Mouse (Mus musculus) thymus, postnatal 10 days (tissue): ENCODE results near the gene Smc4.
"Not testable (repeated sequence)": the region's sequence is repeated elsewhere in the genome, so short reads cannot be mapped to it uniquely, and the experiment has no call there.

ENCODE experiments used
- DNase-seq, 2 experiments: peaks; one replicate each; pipeline ENCODE4 v3.0.0; 2021; ENCODE audit warnings: low spot score in 2 of 2

Smc4 gene

DNA sequence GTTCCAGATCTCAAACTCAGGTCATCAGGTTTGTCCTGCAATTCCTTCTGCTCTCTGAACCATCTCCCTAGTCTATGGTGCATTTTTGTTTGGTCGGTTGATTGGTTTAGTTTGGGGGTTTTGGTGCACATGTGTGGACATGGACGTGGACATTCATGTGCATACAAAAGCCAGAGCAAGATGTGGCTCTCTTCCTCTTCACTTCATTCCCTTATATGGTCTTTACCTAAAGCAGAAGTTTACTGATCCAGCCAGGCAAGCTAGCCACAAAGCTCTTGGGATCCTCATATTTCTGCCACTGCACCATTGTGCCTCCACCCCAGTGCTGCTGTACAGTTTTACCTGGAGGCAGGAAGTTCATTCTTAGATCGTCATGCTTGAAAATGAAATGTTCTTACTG lies 12.6 kb downstream of the Smc4 start:
- no peak for DNase-seq

DNA sequence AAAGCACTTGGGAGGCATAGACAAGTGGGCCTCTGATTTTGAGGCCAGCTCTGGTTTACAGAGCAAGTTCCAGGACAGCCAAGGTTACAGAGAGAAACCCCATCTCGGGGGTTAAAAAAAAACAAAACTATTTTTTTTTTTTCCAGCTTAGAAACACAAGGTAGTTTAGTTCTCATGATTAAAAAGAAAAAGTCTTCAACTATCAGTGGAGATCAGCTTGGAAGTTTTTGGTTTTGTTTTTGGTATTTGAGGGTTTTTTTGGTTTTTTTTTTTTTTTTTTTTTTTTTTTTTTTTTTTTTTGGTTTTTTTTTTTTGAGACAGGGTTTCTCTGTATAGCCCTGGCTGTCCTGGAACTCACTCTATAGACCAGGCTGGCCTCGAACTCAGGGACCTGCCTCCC lies 14.1 kb downstream of the Smc4 start:
- not testable (repeated sequence) for DNase-seq

DNA sequence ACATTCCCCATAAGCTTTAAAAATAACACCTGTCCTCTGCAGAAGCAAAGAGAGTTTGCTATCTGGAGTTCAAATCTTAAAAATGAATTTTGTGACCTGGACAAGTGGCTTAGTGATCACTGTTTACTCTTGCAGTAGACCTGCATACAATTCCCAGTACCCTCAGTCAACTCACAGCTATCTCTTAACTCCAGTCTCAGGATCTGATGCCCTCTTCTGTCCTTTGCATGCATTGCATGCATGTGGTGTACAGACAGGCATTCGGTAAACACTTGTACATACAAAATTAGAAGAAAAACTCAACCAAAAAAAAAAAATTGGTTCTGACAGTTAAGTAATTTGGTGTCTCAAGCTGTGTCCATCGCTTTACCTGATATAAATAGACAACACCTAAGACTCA lies 15.7 kb downstream of the Smc4 start:
- peak in 1 of 2 experiments; percentile 37 for DNase-seq

DNA sequence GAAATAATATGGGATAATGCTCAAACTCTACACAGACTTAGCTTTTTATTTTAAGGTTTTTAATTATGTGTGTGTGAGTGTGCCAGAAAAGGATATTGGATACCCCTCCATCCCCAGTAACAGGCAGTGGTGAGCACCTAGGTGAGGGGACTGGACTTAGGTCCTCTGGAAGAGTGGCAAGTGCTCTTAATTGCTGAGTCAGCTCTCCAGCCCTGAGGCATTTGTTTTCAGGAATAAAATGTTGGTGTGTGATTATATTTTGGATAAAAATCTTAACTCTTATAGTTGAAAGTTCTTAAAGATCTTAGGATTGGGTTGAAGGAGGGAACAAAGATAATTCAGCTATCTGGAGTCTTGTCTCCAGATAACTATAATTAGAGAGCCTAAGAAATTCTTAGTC lies 16.2 kb downstream of the Smc4 start:
- no peak for DNase-seq

DNA sequence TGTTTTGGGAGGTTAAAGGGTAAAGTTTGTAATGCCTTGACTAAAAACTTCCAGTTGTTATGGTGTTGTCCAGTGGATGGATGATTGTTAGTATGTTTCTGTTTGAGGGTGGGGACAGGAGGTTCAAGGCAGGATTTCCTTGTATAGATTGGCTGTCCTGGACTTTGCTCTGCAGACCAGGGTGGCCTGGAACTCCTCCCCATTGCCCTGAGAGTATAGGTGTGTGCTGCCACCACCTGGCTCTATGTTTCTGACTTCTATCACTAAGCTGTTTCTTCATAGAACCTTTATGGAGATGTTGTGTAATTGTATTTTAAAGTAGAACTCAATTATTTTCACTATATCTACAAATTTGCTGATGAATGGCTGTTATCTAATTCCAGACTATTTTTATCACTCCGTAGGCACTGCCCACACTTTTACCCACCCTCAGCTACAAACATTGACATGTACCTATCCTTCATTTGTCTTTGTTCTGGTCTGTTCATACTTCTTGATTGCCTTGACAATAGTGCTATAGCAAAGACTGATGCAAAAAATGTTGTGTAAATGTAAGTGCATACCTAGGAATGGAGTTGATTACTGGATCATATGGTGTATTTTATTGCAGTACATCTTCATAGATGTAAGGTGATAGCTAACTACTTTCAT lies 21.7 kb downstream of the Smc4 start:
- DNase-seq: no peak

DNA sequence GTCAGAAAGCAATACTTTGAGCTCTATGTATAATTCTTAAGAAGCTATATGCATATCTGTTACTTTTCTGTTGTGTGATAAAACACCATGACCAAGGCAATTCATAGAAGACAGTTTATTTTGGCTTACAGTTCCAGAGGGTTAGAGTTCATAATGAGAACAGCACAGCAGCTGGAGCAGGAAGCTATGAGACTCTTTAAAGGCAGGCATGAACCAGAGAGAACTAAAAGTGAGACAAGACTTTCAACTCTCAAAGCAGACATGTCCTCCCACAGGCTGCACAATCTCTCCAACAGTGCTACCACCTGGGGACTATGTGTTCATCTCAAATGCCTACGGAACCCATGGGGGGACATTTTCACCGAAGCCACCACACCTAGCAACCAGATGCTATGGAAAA lies 35.6 kb downstream of the Smc4 start:
- no peak for DNase-seq

DNA sequence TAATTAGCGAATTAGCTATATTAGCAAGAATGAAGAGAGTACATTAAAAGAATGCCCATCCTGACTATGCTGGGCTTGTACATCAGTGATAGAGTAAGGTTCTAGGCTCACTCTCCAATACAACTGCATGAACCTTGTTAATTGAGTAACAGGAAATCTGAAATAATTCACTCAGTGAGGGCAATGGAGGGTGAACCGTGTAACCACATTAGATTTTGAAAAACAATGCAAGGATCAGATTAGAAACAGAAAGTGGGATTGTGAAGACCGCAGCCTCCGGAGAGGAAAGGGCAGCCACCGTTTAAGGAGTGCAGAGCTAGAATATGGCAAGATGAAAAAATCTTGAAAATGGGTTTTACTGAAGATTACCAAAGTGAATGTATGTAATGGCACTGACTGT lies 36.8 kb downstream of the Smc4 start:
- no peak for DNase-seq

DNA sequence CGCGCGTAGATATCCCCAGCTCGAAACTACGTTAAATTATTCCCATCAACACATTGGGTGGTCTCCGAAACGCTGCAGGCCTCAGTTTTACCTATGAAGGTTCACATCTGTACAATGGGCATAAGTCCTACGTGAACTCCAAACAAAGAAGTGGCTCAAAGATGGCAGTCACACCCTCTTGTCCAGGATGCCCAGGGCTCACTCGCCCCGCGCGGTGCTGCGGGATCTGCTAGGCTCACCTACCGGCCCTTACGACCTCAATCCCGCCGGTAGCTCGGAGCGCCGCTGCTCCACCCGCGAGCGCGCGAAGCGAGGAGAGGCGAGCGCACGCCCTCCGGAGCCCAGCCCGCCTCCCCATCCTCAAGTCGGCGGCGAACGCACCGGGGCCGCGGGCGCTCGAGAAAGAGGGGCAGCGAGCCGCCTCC lies 39.6 kb downstream of the Smc4 start:
- DNase-seq: no peak

DNA sequence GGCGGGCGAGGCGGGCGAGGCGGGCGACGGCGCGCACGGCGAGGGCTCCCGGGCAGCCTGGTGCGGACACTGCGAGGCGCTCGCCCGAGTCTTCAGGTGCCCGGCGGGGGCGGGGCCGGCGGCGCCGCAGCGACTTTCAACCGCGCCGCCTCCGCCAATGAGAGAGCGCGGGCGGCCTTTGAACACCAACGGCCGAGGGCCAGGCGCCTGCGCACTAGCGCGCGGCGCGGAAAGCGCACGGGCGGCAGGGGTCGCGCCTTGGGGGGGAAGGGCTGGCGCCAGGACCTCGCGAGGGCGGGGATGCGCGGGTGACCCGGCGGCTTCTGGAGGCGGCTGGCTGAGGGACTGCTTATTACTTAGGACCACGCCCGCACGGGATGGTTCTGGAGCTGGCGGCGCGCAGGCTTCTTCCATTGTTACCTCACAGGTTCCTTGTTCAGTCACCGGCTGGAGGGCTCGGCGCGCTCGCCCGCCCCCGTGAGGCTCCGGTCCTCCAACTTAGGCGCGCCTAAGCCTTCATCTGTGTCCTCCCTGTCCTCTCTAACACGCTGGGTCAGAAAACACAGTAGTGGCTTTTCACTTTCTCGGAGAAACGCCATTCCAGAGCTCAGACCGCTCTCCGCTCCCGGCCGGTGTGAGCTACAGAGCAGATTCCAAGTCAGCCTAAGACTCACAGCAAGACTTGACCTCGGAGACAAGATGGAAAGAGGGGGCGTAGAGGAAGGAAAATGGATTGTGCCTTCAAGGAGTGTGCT lies 40.3 kb downstream of the Smc4 start, which contains the start of gene Trim59:
Trim59 (minus strand) TSS at position 111 of the 755 bp plus-strand sequence.
- peak; percentile 84 to 90 for DNase-seq

DNA sequence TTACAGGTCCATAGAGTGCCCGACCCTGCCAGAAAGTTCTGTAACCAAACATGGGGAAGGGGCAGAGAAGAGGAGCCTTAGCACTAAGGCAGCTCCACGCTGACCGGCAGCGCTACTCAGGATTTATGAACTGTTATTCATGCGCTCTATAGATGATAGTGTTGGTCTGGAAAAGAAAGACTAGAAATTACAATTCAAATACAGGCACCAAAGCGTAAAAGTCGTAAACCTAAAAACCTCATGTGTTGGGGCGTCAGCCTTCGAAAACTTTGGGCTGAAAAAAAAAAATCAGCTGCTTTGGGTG lies 40.8 kb downstream of the Smc4 start:
- no peak for DNase-seq

DNA sequence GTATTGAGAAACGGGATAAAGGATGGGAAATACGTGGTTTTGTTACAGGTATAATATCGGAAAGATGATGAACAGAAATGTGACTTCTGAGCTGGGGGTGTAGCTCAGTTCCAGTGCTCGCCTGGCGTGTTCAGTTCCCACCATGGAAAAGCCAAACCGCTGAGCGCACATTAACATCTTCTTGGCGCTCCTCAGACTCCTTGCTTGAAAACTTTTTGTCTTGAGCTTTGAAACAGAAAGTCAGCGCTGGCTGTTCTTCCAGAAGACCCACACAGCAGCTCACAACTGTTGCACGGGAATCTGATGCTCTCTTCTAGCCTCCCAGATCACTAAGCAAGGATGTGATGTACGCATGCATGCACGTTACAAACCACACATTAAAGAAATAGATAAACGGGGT lies 41.2 kb downstream of the Smc4 start:
- DNase-seq: no peak

DNA sequence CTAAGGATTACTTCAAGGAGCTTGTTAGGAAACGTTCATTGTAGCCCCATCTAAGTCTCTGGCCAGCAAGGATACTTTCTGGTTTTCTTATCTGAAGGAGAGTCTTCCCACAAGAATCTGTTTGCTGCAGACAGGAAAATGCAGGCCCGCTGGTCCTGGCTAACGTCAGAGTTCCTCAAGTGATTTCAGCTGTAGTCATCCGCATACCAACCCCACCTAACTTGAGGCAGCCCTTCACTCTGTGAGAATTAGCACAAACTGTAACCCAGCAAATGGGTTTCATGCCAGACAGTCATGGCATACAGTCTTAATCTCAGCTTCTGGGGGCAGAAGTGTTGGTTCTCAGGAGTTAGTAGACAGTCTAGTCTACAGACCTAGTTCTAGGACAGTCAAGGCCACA lies 42.0 kb downstream of the Smc4 start:
- DNase-seq: no peak

DNA sequence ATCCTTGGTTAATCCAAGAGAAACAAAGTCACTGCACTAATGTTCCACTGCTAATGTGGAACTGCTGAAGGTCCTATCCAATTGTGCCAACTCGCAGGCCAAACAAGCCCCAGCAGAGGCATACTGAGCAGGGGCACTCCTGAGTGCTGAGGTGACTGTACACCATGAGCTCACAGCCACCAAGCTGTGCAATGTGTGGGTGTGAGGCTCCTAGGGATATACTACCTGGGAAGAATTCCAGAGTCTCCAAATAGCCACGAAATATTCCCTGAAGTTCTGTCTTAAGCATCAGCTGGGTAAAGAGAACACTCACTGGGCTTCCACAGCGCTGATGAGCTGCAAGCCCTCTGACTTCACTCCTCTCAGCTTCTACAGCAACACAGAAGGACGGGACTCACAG lies 43.1 kb downstream of the Smc4 start:
- no peak for DNase-seq

DNA sequence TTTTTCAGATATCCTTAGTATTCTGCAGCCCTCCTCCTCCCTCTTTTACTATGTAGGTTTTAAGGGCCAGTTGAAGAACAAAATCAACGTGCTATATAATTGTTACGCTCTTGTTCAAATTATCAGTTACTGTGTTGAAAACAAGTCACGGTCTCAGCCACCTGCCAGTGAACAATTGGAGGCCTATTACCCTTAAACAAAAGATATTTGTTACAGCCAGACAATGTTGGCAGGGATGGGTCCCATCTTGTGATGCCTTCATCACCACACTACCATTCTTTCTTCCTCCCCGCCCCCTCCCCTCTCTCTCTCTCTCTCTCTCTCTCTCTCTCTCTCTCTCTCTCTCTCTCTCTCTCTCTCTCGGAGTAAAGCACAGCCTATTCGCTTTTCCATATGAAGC lies 44.5 kb downstream of the Smc4 start:
- no peak for DNase-seq

DNA sequence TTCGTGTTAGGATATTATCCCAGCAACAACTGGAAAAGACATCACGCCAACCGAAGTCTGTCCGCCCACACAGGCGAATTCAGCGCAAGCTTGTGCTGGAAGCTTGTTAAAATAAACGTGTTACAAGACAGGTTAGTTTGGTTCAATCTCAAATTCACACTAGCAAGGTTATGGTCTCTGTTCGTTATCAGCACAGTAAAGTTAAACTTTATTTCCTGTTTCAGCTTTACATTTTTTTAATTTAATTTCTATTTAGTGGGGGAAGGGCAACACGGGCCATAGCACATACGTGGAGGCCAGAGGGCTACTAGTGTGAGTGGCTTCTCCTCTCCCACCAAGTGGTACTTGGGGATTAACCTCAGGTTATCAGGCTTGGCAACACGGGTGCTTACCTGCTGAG lies 47.4 kb downstream of the Smc4 start:
- DNase-seq: no peak

DNA sequence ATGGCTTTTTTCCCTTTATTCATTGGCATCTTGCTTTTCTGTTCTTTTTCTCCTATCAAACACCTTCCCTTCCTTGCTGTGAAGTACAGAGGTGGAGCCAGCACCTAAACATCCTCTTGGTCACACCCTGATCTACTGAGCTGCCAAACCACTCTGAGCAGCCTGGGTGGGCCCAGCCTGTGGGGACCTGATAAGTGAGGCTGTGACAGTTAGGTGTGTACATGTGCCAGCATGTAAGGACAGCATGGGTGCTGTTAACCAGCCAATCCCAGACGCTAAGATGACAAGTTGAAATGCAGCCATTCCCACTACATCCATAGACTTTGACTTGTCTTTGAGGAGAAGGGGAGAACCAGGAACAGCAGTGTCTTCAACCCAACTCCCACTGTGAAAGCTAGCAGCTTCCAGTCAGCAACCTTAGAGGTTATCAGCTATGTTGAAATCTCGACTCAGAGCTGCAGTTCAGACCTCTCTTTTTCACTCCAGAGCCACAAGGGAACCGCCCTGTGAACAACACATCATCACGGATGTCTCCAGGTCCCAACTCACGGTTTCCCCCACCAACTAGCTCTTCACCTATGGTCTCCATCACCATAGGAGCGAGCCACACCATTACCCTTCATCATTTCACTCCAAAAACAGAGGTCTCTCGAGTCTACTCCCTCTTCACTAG lies 50.4 kb downstream of the Smc4 start:
- DNase-seq: no peak

DNA sequence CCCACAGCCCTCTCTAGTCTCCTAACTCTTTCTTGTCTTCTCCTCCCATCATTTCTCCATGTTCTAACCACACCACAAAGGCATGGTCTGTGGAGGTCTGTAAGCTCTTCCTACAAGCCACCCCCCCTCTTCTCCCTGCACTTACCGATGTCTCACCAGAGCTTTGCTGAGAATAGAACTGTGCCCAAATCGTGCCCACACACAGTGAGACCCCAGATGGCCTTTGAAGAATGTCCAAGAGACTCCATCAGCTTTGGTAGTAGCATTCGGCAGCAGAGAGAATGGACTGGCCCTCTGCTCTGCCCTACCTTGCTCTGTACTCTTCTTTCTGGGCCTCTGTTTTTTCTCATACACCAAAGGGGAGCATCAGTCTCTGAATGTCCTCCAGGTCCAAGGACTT lies 51.3 kb downstream of the Smc4 start:
- DNase-seq: no peak

DNA sequence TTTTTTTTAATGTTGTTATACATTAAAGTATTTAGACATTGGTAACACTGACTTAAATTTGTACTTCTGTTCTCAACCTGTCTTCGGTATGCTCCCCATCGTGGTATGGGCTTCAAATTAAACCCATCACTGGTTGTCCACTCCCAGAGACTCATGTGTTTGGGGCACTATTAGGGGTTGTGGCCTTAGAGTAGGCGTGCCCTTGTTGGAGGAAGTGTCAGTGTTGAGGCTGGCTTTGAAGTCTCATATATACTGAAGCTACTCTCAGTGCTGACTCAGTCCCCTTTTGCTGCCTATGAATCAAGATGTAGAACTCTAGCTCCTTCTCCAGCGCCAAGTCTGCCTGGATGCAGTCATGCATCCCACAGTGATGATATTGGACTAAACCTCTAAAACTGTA lies 56.1 kb downstream of the Smc4 start:
- DNase-seq: no peak

DNA sequence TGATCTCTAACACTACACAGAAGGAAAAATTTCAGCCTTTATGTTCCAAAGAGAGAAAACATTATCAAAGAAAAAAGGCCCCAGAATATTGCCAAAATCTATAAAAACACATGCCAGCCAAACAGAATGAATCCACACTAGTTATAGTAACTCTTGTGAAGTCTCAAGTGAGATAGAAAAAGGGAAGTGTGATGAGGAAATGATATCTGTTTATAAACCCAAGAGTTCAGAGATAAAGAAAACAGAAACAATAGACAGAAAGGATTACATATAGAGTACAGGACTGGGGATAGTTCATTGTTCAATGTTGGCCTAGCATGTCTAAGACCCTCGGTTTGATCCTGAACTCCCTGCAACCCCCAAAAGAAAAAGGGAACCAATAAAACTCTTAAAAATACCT lies 58.2 kb downstream of the Smc4 start:
- DNase-seq: no peak

DNA sequence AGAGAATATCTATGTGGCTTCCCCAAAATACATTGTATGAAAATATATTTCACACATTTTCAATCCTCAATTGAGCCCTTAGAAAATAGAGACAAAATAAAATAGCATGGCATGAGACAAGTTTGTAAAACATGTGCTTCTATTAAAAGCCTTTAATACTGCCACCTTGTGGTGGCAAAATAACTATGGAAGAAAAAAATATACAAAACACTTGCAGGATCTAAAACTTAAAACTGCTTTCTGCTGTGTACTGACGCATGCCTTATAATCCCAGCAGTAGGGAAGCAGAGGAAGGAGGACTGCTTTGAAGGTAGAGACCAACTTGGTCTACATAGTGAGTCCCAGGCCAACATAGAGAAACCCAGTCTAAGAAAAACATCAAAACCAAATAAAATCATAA lies 59.5 kb downstream of the Smc4 start:
- DNase-seq: peak in 1 of 2 experiments; percentile 23
